17 mouse cellular contexts compared by ENCODE assay signal in the genomic region with DNA sequence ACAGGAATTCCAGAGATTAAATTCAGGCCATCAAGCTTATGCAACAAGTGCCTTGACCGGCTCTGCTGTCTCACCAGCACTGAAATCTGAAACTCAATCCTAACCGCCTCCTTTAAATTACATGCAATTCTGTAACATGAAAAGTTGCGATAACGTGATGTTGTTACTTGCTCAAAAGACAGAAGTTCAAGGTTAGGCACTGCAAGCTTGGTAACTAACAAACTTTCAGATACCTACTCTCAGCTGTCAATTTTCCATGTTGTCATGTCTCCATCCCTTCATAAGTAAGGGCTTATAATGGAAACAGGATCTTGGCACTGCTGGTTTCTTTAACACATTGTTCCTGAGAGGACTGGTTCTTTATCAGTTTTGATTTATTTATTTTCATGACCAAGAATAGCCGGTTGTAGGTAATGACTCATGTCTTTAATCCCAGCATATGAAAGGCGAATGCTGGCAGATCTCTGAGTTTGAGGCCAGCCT. TPM values are rescaled to one million over a fixed set of nuclear protein-coding genes. Genes with fewer than 3 reads are reported as not detected.
DNase-seq lines count a peak whose midpoint lies in the region; ATAC-seq and TF ChIP-seq lines count a peak whose summit lies in the region.
"Had no signal": no experiment of that assay in that cellular context is flagged by ENCODE, and none has a peak within 500 bp of the region (broad histone marks: within the 10 kb centered on the region; RNA-seq: fewer than 3 reads in every experiment).

No protein-coding gene starts in this region.

- WGBS in heart, embryonic 14.5 days = 35% methylated on average over 6 of the region's 6 CpGs
- 93% methylated on average over 6 of the region's 6 CpGs for WGBS in midbrain, embryonic 14.5 days

- ATAC-seq in heart, embryonic 14.5 days (ENCODE audit: insufficient number of reproducible peaks, insufficient read depth, low FRiP score, low read depth) = peak; percentile 20; the same call in 1 of the 2 replicates
- ATAC-seq in midbrain, embryonic 14.5 days (ENCODE audit: low FRiP score, low TSS enrichment) = no peak
- ATAC-seq: forebrain, embryonic 16.5 days; midbrain, embryonic 16.5 days had no signal

- H3K9ac ChIP-seq in heart, embryonic 14.5 days (ENCODE audit: low read length) = no peak overlapping the region
- no peak overlapping the region for H3K9ac ChIP-seq in midbrain, embryonic 14.5 days (replicated peaks; ENCODE audit: low read length)
- H3K9ac ChIP-seq: limb, embryonic 12.5 days; neural tube, embryonic 12.5 days had no signal

- DNase-seq in heart, adult 9 months (ENCODE audit: low spot score in 2 of 2) = no peak
- DNase-seq in 3134 (ENCODE audit: extremely low read depth, insufficient read length, low spot score) = peak; percentile 48
- DNase-seq in 3T3-L1 (ENCODE audit: low read depth, low spot score) = peak; percentile 86
- no peak for DNase-seq in midbrain, embryonic 14.5 days
- DNase-seq in urinary bladder, postnatal 36 days (ENCODE audit: low spot score in 2 of 2) = no peak
- DNase-seq: adrenal gland, postnatal 25 days; cerebellum, adult 9-11 months; kidney, adult 2 months; right cerebral cortex, postnatal 25 days; thymus, adult 2 months had no signal

- no peaks in the 10 kb centered on the region for H3K36me3 ChIP-seq in heart, embryonic 14.5 days (ENCODE audit: control insufficient read depth, insufficient read depth, low read length)
- no peaks in the 10 kb centered on the region for H3K36me3 ChIP-seq in midbrain, embryonic 14.5 days (ENCODE audit: control insufficient read depth, insufficient read depth, low read length)
- H3K36me3 ChIP-seq: neural tube, embryonic 12.5 days had no signal

- H3K4me1 ChIP-seq in heart, embryonic 14.5 days (ENCODE audit: control insufficient read depth in 2 of 2, insufficient read depth in 2 of 2, low read length in 2 of 2) = peaks cover 4 to 36% of the 10 kb centered on the region in 2 experiments
- peaks cover 5% of the 10 kb centered on the region; the same call in 1 of the 2 replicates for H3K4me1 ChIP-seq in embryonic fibroblast, embryonic 13.5 days (ENCODE audit: control insufficient read depth, insufficient read depth, low read length)
- H3K4me1 ChIP-seq in midbrain, embryonic 14.5 days (ENCODE audit: control insufficient read depth, insufficient read depth, low read length) = no peaks in the 10 kb centered on the region
- H3K4me1 ChIP-seq: neural tube, embryonic 12.5 days had no signal

- H3K27me3 ChIP-seq in heart, embryonic 14.5 days (ENCODE audit: control insufficient read depth, insufficient read depth, low read length) = no peaks in the 10 kb centered on the region
- no peaks in the 10 kb centered on the region for H3K27me3 ChIP-seq in midbrain, embryonic 14.5 days (ENCODE audit: control insufficient read depth, insufficient read depth, low read length)
- H3K27me3 ChIP-seq: limb, embryonic 12.5 days; neural tube, embryonic 12.5 days had no signal

- no peak for TF ChIP-seq POLR2A in embryonic fibroblast, embryonic 13.5 days (IDR thresholded peaks at IDR 0.05; ENCODE audit: low read depth, low read length)

- peak overlapping the region; percentile 46 for H3K4me2 ChIP-seq in heart, embryonic 14.5 days (ENCODE audit: low read length)
- H3K4me2 ChIP-seq in midbrain, embryonic 14.5 days (ENCODE audit: low read length) = no peak overlapping the region
- H3K4me2 ChIP-seq: limb, embryonic 12.5 days; neural tube, embryonic 12.5 days had no signal

- no peak overlapping the region for H3K4me3 ChIP-seq in heart, embryonic 14.5 days (ENCODE audit: control insufficient read depth in 1 of 2, insufficient read depth in 1 of 2, low read depth in 1 of 2, low read length in 2 of 2)
- no peak overlapping the region for H3K4me3 ChIP-seq in embryonic fibroblast, embryonic 13.5 days (ENCODE audit: insufficient read depth, low read length)
- H3K4me3 ChIP-seq in midbrain, embryonic 14.5 days (replicated peaks; ENCODE audit: low read depth, low read length) = no peak overlapping the region
- H3K4me3 ChIP-seq: erythroblast, embryonic 14.5 days; limb, embryonic 12.5 days; neural tube, embryonic 12.5 days had no signal

- no peaks in the 10 kb centered on the region for H3K9me3 ChIP-seq in heart, embryonic 14.5 days (ENCODE audit: control insufficient read depth, low read length)
- no peaks in the 10 kb centered on the region for H3K9me3 ChIP-seq in midbrain, embryonic 14.5 days (ENCODE audit: control insufficient read depth, low read length)
- H3K9me3 ChIP-seq: limb, embryonic 12.5 days; neural tube, embryonic 12.5 days had no signal

- TF ChIP-seq CTCF in embryonic fibroblast, embryonic 13.5 days (IDR thresholded peaks at IDR 0.05; ENCODE audit: borderline replicate concordance, insufficient read depth, low read length) = no peak

- peak overlapping the region; percentile 72 for H3K27ac ChIP-seq in heart, embryonic 14.5 days (replicated peaks in 1 of 2; ENCODE audit: control insufficient read depth in 1 of 2, insufficient read depth in 1 of 2, low read depth in 2 of 2, low read length in 2 of 2)
- peak overlapping the region; percentile 88 for H3K27ac ChIP-seq in embryonic fibroblast, embryonic 13.5 days (ENCODE audit: insufficient read depth, low read length)
- no peak overlapping the region for H3K27ac ChIP-seq in midbrain, embryonic 14.5 days (replicated peaks; ENCODE audit: low read depth, low read length)
- H3K27ac ChIP-seq: limb, embryonic 12.5 days; neural tube, embryonic 12.5 days had no signal

RNA-seq across cellular contexts. Expression of gene Rsbn1l, which starts 26.5 kb away (rescaled TPM):
- polyA plus RNA-seq in heart, embryonic 14.5 days (2014; fragmentation: Nextera tagmentation; extraction: Ambion mirVana) = 7.9 and 9.5 TPM in 2 replicates
- 8.8 and 9.3 TPM in 2 replicates for polyA plus RNA-seq in embryonic fibroblast, embryonic 13.5 days (2011; ENCODE audit: insufficient read length, low read depth, missing spikeins)
- 5.7 and 6.6 TPM in 2 replicates for polyA plus RNA-seq in midbrain, embryonic 14.5 days (2014; fragmentation: Nextera tagmentation; extraction: Ambion mirVana)

RNA-seq across cellular contexts. Expression of gene Tmem60, which starts 47.7 kb away (rescaled TPM):
- polyA plus RNA-seq in heart, embryonic 14.5 days (2014; fragmentation: Nextera tagmentation; extraction: Ambion mirVana) = 53.3 and 56.2 TPM in 2 replicates
- 27.1 and 31.1 TPM in 2 replicates for polyA plus RNA-seq in embryonic fibroblast, embryonic 13.5 days (2011; ENCODE audit: insufficient read length, low read depth, missing spikeins)
- polyA plus RNA-seq in midbrain, embryonic 14.5 days (2014; fragmentation: Nextera tagmentation; extraction: Ambion mirVana) = 73.2 and 75.0 TPM in 2 replicates

RNA-seq across cellular contexts. Expression of gene Phtf2, which starts 47.8 kb away (rescaled TPM):
- 44.7 and 46.0 TPM in 2 replicates for polyA plus RNA-seq in heart, embryonic 14.5 days (2014; fragmentation: Nextera tagmentation; extraction: Ambion mirVana)
- polyA plus RNA-seq in embryonic fibroblast, embryonic 13.5 days (2011; ENCODE audit: insufficient read length, low read depth, missing spikeins) = 10.1 and 10.2 TPM in 2 replicates
- 20.4 and 30.5 TPM in 2 replicates for polyA plus RNA-seq in midbrain, embryonic 14.5 days (2014; fragmentation: Nextera tagmentation; extraction: Ambion mirVana)

Comparison
In these comparisons a context has a peak if more than half of its experiments do, and no peak if none do; other contexts are left out.
1. DNase-seq: peak in 3134 (single experiment) and 3T3-L1 (single experiment); none in heart, adult 9 months (0 of 2), midbrain, embryonic 14.5 days (single experiment) and urinary bladder, postnatal 36 days (0 of 2).